Mouse (Mus musculus): ENCODE measurements around the gene Slco4a1.
A peak's percentile ranks its signal among the peaks of the same experiment; 100 is the strongest.

The Slco4a1 gene

DNA sequence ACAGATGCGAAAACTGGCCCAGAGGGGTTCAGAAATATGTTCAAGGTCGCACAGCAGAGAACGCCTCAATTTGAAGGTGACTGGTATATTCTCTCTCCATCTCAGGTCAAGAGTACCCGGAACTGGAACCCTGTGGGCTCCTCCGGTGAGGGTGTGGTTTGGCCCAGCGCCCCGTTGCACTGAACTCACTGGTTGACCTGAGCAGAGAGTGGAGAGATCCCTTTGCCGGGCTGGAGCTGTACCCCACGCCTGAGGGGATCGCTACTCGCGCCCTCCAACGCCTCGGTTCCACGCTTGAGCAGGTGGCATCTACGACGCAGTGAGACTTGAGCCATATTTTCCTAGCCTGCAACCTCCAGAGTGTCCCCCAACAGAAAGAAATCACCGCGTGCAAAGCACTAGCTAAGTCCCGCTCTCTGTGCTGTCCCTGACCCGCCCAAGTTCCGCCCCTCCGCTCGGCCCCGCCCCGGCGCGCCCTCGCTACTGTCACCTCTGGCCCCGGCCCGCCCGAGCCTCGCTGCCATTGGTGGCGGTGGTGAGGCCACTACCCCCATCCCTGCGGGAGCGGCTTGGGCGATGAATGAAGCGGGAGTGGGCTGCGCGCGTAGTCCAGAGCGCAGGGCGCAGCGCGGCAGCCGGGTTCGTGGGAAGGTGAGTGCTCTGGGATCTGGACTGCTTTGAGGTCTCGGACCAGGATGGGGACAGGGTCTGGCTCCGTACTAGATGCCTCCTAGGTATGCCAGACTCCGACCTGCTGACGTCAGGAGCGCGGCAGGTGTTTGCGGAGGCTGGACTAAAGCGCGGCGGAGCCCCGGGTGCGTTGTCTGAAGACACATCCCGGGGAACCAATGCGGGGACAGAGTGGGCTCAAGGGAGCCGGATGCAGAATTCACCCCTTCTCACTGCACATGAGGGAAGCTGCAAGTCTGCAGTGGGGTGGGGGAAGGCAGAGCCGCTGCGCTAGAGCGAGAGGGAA lies at the start of gene Slco4a1:
Gene Slco4a1, plus strand, starts transcription at position 523 of the 976 bp plus-strand sequence.
- peak; percentile 60 to 67 for DNase-seq (ENCODE audit: low spot score in 2 of 2)

DNA sequence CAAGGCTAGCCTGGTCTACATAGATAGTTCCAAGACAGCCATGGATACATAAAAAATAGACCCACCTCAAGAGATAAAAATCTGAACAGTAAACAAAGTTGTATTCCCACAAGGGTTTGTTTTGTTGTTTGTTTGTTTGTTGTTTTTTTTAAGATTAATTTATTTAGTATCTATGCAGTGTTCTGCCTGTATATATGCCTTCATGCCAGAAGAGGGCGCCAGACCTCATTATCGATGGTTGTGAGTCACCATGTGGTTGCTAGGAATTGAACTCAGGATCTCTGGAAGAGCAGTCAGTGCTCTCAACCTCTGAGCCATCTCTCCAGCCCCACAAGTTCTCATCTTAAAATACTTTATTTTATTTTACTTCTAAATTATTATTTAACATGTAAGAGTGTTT lies 47.6 kb upstream of the Slco4a1 start:
- DNase-seq (ENCODE audit: low spot score in 2 of 2), result no peak

DNA sequence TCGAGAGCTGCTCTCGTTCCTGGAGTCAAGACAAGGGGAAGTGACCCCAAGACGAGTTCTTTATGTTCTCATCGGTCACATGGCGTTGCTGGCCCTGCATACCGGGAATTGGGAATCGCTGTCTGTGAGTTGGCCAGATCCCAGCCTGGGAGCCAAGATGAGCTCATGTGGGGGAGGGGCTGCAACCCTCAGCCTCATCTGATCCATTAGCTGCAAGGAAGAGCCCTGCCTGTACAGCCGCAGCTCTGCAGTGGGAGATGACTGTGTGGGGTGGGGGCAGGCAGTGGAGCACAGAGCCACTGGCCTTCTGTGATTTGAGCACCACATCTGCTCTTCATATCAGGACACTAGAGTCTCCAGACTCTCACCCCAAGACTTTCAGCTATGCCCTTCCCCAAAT lies 45.6 kb upstream of the Slco4a1 start:
- DNase-seq (ENCODE audit: low spot score in 2 of 2), result no peak

DNA sequence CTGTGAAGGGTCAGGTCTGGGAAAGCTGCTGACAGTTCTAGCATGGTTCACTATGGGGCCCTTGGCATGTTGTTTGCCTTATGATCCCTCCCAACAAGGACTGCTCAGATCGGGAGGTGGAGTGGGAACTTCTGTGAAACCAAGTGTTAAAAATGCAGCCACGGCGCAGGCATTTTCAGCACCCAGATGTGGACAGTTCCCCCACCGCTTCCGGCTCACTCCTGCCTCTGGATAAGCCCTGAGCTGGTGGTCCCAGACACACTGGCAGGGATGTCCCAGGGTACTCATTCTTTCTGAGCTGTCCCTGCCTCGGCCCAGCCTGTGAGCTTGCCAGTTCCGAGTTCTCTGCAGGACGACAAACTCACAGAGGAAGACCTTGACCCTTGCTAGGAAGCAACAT lies 45.0 kb upstream of the Slco4a1 start:
- DNase-seq (ENCODE audit: low spot score in 2 of 2), result no peak

DNA sequence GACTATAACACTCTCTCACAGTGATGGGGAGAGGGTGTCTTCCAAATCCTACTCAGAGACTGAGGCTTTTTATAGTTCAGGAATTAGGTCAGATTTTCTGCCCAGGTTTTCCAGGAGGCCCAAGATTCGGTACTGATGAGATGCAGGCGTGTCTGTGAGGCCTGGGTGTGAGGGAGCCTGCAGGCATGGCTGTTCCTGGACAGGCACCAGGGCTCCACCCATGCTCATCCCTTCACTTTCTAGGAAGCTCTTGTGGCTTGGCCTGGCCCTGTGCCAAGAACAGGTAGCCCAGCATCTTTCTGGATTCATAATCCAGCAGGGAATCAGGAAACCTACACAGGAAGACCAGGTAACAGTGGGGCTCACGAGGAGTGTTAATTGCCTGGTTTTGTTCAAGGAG lies 40.4 kb upstream of the Slco4a1 start:
- no peak for DNase-seq (ENCODE audit: low spot score in 2 of 2)

DNA sequence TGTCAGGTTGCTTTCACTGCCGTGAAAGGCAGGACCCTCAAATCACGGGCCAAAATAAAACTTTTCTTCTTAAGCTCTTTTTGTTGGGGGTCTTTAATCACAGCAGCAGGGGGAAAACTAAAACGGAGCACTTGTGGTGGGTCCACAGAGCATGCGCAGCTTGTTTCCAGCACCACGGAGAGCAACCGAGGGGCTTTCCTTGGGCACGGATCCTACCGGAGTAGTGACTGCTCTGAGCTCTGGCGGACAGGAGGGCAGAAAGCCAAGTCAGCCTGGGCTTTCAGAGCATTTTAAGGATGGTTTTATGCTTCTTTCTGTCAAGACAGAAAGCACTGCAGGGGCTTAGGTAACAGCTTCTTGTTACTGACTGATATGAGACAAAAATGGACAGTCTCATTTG lies 38.3 kb upstream of the Slco4a1 start:
- DNase-seq (ENCODE audit: low spot score in 2 of 2), result no peak

DNA sequence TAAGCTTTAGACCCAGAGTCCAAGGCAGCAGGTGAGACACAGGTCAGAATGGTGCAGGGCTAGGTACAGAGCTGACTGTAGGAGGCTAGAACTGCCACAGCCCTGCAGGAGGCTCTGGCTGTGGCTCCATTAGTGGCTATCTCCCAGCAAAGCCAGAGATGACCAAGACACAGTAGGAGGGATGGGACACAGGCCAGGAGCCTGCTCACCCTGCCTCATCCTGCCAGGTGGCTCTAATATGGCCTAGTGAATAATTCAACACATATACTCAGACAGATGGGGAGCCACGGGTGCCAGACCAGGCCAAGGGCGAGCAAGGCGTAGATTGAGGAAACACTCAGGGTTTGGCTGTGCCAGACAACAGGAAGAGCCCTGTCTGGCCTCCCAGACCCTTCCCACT lies 35.4 kb upstream of the Slco4a1 start:
- DNase-seq (ENCODE audit: low spot score in 2 of 2), result no peak

DNA sequence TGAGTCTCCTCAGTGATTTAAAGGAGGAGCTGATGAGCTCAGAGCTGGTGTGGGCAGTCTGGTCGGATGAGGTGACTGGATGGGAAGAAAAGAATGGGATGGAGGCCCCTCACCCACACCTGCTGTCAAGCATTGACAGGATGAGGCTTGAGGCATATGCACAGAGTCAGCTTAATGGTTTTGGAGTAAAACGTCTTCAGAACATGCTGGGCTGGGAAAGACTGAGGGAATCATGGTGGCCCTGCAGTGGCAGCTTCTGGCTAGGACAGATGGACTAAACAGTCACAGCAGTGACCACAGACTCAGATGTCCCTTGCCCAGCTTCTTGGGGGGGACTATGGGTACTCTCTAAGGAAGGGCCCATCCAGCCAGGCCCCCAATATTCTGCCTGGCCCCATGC lies 30.9 kb upstream of the Slco4a1 start:
- no peak for DNase-seq (ENCODE audit: low spot score in 2 of 2)

DNA sequence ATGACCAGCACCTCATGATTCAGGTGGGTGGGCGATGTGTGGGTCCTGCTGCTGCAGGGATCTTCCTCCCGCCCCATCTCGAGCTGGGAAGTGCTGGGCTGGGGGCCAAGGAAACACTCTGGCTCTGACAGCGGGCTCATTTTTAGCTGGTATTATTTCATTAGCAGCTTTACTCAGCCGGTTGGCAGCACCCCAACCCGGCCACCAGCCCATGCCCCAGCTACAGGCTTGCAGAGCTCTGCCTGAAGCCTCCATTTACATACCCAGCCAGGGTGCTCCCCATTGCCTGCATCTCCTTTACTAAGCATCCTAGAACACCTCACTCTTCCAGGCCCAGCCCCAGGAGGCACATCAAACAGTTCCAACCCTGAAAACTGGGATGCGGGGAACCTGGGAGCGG lies 29.0 kb upstream of the Slco4a1 start:
- no peak for DNase-seq (ENCODE audit: low spot score in 2 of 2)

DNA sequence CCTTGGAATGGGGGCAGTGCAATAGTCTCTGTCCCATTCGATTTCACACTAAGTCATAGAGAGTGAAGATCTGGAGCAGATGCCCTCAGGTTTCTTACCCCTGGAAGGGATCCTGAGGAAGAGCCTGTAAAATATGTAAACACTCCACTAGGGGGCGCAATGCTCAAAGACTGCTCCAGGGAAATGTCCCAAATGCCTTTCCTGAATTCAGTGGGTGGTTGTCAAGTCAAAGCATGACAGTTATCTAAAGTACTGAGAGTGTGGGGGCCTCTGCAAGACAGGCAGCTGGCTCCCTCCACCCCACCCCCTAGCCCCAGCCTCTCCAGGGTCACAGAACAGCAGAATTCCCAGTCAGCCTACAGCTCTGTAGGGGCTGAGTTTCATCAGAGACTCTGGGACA lies 27.7 kb upstream of the Slco4a1 start:
- no peak for DNase-seq (ENCODE audit: low spot score in 2 of 2)

DNA sequence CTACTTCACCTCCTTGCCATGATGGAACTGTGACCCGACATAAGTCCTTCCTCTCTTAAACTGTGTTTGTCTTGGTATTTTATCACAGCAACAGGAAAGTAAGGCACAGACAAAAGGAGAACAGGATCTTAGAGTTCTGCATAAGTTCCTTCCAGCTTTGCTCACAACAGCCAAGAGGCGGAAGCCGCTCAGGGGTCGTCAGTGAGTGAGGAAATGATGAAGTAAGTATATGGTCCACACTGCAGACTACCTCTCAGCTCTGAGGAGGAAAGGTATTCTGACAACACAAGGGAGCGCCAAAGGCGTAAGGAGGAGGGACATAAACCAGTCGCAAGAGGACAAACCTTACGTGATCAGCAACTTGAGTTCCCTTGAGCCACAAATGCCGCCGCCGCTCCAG lies 25.4 kb upstream of the Slco4a1 start:
- no peak for DNase-seq (ENCODE audit: low spot score in 2 of 2)

DNA sequence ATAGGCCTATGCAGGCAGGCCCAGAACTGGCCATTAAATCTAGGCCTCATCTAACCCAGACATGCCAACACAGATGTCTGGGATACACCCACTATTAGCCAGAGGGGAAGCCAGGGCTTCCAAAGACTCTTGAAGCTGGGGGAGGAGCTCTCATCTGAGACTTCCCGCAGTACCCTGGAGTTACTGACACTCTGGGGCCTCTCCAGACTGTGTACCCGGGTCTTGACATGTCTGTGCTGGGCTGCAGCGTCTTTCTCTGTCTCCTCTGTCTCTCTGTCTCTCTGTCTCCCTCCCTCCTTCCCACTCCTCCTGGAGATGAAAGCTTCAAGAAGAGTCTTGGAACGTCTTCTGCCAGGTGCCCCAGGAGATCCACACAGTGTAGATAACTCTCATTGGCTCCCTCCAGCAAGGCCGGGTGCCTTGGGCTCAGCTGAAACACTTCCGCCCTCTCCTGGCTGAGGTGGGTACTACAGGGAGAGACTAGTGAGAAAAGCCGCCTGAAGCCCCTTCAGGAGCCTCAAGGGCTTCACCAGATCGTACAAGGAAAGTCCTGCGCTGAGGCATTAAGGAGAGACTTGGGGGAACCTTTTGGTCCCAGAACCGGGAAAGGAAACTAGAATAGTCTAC lies 23.9 kb upstream of the Slco4a1 start:
- DNase-seq (ENCODE audit: low spot score in 2 of 2), result peak; percentile 61 to 88

DNA sequence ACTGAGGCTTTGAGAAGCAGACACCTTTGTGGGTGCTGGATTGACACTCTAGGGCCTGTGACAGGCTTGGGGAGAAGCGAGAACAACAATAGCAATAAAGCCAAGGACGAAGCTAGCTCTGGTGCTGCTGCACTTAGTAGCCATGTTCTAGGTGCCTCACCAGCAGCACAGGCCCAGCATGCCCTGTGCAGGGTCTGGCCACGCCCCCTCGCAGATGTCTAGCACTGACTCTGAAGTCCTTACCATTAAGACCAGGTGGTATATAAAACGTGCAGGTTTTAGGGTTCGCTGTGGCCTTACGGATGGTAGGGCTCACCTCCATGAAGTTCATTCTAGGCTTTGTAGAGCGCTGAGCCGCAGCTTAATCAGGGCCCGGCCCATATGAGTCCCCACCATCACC lies 23.3 kb upstream of the Slco4a1 start:
- DNase-seq (ENCODE audit: low spot score in 2 of 2), result no peak

DNA sequence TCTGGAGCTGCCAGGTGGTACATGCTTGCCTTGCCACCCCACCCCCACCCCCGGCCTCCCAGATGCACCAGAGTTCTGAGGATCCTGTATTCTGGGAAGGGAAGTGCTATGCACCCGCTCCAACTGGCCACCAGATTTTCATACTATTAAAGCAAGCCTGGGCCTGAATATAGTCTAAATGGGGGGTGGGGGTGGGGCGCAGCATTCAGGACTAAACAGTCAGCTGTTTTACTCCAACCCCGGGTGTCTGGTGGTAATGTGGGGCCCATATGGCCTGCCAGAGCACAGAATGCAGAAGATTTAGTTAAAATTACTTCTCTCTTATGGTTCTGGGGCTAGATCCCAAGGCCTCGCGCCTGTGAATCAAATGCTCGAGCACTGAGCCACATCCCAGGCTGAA lies 22.7 kb upstream of the Slco4a1 start:
- DNase-seq (ENCODE audit: low spot score in 2 of 2), result no peak

DNA sequence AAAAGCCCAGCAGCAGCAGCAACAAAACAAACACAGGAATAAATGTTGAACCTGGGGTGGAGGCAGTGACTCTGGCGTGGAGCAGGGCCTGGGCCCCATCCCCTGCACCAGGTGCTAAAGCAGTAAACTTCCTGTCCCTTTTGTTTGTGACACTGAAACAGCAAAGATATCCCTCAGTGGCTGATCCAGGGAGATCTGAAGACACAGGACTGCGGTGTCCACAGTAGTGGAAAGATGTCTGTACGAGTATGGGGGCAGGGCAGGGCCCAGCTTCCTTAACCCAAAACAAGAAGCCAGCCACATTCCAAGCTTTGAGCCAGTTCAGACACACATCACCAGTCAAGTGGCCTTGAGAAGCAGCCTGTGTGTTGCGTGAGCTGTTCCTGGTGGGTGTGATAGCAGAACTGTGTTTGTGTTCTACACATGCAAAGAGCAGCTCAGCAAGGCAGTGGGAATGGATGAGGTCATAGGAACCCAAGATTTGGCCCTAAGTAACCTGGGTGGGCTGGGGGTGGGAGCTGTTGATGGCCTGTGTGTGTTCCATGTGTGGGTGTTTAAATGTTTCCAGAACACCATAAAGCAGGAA lies 20.6 kb upstream of the Slco4a1 start:
- DNase-seq (ENCODE audit: low spot score in 2 of 2), result no peak

DNA sequence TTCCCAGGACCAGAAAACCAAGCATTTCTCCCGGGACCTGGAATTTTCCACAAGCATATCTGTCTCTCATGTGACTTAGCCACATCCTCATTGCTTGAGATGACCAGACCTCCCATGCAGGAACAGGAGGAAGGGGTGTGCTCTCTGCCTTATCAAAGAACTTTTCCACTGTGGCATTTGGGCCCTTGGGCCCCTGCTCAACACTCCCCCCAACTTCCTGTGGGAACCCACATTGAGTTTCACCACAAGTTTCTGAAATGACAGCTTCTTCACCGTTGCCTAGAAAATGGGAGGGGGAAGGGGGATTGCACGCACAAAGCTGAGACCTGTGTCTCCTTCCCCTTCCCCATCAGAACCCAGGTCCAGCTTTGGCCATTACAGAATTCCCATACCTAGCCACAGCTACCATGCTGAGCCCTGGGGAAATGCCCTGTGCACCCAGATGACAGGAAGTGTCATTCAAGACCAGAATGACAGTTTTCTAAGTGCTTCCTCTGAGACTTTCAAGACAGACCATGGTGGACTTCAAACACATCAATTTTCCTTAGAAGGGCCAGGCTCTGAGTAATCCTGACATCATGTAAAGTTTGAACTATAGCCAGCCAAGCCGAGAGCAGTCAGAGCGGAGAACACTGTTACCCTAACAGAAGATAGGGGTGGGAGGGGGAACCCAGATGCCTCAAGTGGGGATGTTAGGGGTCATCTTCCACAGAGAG lies 18.7 kb upstream of the Slco4a1 start:
- DNase-seq (ENCODE audit: low spot score in 2 of 2), result no peak

DNA sequence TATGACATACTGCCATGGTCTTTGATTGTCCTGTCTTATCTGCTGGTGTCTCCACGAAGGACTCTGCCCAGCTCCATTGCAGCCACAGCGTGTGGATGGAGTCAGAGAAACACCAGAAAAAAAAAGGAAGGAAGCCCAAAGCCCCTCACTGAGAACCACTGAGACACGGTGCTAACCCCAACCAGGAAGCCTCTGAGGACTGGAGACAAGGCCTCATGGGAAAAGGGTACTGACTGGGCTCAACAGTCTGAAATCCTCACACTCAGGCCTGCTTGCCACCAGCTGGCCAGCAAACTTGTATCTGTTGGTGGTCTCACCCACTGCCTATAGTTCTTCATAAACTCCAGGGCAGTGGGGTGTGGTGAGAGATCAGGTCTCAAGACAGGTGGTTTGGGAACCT lies 16.3 kb upstream of the Slco4a1 start:
- no peak for DNase-seq (ENCODE audit: low spot score in 2 of 2)

DNA sequence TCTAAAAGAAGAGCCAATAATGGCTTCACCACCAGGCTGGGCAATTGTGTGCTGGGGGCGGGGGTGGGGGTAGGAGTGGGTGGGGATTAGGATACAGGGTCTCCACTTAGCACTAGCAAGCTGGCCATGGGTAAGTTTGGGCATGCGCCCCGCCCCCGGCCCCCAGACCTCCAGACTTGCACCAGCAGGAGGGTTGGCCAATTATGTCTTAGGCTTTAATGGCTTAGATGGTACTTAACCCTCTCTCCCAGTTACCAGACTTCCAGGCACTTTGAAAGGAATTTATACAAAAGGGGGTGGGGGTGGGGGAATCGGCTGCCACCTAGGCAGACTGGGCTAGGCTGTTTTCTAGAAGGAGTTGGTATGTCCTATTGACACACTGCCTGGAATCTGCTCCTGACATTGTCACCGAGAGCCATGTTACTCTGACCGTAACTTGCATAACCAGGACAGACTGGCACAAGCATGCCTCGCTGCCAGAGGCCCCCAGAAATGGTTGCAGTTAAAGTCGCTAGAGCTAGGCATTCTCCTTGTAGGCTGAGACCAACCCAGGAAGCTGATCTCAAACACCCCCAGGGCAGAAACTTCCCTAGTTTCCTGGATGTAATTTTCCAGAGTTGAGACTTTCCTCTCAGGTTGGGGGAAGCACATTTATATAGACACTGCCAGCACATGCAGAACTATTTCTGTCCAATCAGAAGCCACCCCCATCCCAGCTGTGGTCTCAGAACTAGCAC lies 15.3 kb upstream of the Slco4a1 start:
- no peak for DNase-seq (ENCODE audit: low spot score in 2 of 2)

DNA sequence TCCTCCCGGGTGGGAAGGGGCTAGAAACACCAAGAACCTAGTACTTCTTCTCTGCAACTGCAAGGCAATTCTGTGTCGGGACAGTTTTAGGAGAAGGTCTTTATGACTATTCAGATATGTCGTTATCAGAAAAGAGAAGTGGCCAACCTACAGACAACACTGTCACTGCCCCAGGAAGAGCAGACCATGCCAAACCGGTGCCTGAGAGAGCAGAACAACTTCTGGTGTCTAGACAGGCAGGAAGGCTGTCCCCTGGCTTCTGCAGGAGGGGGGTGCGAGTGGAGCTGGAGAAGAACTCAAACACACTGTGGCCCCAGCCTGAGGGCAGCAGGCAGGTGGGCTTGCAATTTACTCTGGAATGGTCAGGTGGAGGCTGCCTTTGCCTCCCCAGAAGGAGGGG lies 14.0 kb upstream of the Slco4a1 start:
- no peak for DNase-seq (ENCODE audit: low spot score in 2 of 2)

DNA sequence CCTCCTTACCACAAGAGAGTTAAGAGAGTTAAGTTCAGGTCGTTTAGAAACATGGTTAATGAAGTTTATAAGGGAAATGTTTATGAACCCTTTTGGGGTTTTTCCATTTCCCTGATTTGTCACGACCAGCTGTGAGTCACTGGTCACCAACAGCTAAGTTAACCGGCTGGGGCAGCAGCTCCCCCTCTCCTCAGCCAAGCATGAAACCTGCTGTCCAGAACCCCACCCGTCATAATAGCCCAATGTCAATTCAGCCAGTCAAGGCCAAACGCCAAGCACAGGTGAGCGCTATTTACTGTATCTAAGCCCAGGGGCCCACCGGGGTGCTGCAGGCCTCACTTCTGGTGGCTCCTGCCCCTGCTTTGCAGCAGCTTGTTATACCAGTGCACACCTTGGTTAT lies 12.2 kb upstream of the Slco4a1 start:
- no peak for DNase-seq (ENCODE audit: low spot score in 2 of 2)

DNA sequence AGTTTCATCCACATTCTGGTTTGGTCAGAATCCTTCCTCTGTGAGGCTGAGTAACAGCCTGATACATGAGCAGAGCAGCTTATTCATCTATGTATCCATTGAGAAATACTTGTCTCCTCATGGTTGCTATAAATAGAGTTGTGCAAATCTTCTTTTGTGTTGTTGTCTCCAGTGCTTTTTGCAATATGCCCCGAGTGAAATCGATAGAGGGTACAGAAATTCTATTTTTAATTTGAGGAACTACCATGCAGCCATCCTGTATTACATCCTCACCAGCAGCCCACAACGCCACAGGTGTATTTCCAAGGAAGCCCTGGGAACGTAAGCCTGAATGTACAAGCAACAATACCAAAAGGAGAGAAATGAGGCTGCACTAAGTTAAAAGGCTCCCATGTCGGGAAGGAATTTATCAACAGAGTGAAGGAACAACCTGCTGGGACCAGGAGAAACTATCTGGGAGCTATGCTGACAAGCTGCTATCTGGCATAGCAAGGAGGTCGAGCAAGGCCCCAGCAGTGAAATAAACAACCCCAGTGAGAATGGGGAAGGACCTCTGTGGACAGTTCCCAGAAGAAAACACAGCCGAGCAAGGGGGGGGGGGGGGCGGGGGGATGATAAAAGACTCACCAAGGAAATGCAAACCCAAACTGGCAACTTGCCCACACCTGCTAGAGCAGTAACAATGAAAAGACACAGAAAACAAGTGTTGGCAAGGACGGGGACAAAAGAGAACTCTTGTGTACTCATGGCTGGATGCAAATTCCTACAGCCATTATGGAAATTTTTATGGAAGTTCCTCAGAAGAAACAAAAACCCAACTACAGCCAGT lies 10.9 kb upstream of the Slco4a1 start:
- no peak for DNase-seq (ENCODE audit: low spot score in 2 of 2)

All from urinary bladder, postnatal 4 days (tissue).